Mouse (Mus musculus): ENCODE results near the gene E2f6.

DNA sequence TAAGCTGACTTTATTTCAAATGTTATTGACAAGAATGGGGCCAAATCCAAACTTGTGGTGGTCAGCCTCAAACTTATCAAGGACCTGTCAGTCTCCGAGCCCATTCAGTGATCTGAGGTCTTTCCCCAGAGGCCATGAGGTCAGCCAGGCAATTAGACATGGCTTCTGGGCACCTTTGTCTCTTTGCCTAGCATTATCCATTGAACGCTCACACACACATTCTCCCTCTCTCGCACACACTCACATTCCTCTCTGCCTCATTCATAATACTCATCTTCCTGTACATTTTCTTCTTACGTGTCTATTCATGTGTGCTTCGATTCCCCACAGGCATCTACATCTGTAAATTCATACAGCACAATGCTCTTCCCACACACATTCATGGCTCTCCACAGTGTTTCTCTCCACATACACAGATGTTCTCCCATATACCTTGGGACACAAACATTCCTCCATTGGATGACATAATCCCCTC, 6.8 kb upstream of the E2f6 start:
- TF ChIP-seq CTCF (conservative IDR thresholded peaks at IDR 0.05; ENCODE audit: low read length) = no peak
- no peak for TF ChIP-seq POU5F1 (IDR thresholded peaks at IDR 0.05; ENCODE audit: borderline replicate concordance, low read length)
- TF ChIP-seq NANOG (IDR thresholded peaks at IDR 0.05; ENCODE audit: borderline replicate concordance, low read length) = no peak
